Mouse (Mus musculus): Measurements from ENCODE around the gene Noc2l. TPM values are rescaled to one million over a fixed set of nuclear protein-coding genes. Genes with fewer than 3 reads are reported as not detected.

Gene Noc2l
- polyA plus RNA-seq, 1 experiment: not detected

- TF ChIP-seq CTCF (IDR thresholded peaks at IDR 0.05; ENCODE audit: insufficient read depth, low read depth, low read length): no peak
- TF ChIP-seq POLR2A (IDR thresholded peaks at IDR 0.05; ENCODE audit: insufficient read depth, low read depth, low read length): no peak
- Histone ChIP-seq H3K4me1 (ENCODE audit: control insufficient read depth, insufficient read depth, low read length) (peaks cover 8% of the 10 kb centered on the region), H3K4me3 (ENCODE audit: insufficient read depth, low read depth, low read length) (peak overlapping the region; percentile 26; the same call in 1 of the 2 replicates), H3K27ac (ENCODE audit: insufficient read depth, low read depth, low read length) (no peak overlapping the region)
- WGBS: 11% methylated on average over 30 of the region's 30 CpGs
Measured at GRCm38 (mm10) chr4:156254361-156255077, 18.7 kb downstream of the Noc2l start.

- 45% methylated on average over 26 of the region's 26 CpGs for WGBS
- Histone ChIP-seq H3K27ac (ENCODE audit: insufficient read depth, low read depth, low read length) (no peak within 1 kb of the TSS), H3K4me1 (ENCODE audit: control insufficient read depth, insufficient read depth, low read length) (peaks cover 4% of the 10 kb centered on the region), H3K4me3 (ENCODE audit: insufficient read depth, low read depth, low read length) (no peak within 1 kb of the TSS)
- no peak for TF ChIP-seq POLR2A (IDR thresholded peaks at IDR 0.05; ENCODE audit: insufficient read depth, low read depth, low read length)
- TF ChIP-seq CTCF (IDR thresholded peaks at IDR 0.05; ENCODE audit: insufficient read depth, low read depth, low read length): no peak
Measured at GRCm38 (mm10) chr4:156255078-156255839, 19.4 kb downstream of the Noc2l start, which contains the start of gene Samd11. Samd11 (minus strand) TSS chr4:156255657.

Other genes starting within 250 kb of the Noc2l start
- not detected in 2 replicates for gene B3galt6, start 243.4 kb upstream of the Noc2l start, polyA plus RNA-seq (2012; ENCODE audit: insufficient read depth, insufficient read length, low replicate concordance, missing spikeins)
- 218 TPM in 1 of 2 replicates, not detected in the other for gene Sdf4, start 243.1 kb upstream of the Noc2l start, polyA plus RNA-seq (2012; ENCODE audit: insufficient read depth, insufficient read length, low replicate concordance, missing spikeins)
- not detected in 2 replicates for gene Tnfrsf4, start 222.2 kb upstream of the Noc2l start, polyA plus RNA-seq (2012; ENCODE audit: insufficient read depth, insufficient read length, low replicate concordance, missing spikeins)
- not detected in 2 replicates for gene Tnfrsf18, start 209.8 kb upstream of the Noc2l start, polyA plus RNA-seq (2012; ENCODE audit: insufficient read depth, insufficient read length, low replicate concordance, missing spikeins)
- not detected in 2 replicates for gene Ttll10, start 176.6 kb upstream of the Noc2l start, polyA plus RNA-seq (2012; ENCODE audit: insufficient read depth, insufficient read length, low replicate concordance, missing spikeins)
- not detected in 2 replicates for gene 9430015G10Rik, start 126.0 kb upstream of the Noc2l start, polyA plus RNA-seq (2012; ENCODE audit: insufficient read depth, insufficient read length, low replicate concordance, missing spikeins)
- gene Rnf223, start 105.5 kb upstream of the Noc2l start, polyA plus RNA-seq (2012; ENCODE audit: insufficient read depth, insufficient read length, low replicate concordance, missing spikeins): not detected in 2 replicates
- gene Agrn, start 38.5 kb upstream of the Noc2l start, polyA plus RNA-seq (2012; ENCODE audit: insufficient read depth, insufficient read length, low replicate concordance, missing spikeins): not detected in 2 replicates
- gene Isg15, start 35.2 kb upstream of the Noc2l start, polyA plus RNA-seq (2012; ENCODE audit: insufficient read depth, insufficient read length, low replicate concordance, missing spikeins): not detected in 2 replicates
- gene AW011738, start 32.7 kb upstream of the Noc2l start, polyA plus RNA-seq (2012; ENCODE audit: insufficient read depth, insufficient read length, low replicate concordance, missing spikeins): not detected in 2 replicates
- not detected in 2 replicates for gene Perm1, start 20.1 kb upstream of the Noc2l start, polyA plus RNA-seq (2012; ENCODE audit: insufficient read depth, insufficient read length, low replicate concordance, missing spikeins)
- 117 TPM in 1 of 2 replicates, not detected in the other for gene Plekhn1, start 1.2 kb upstream of the Noc2l start, polyA plus RNA-seq (2012; ENCODE audit: insufficient read depth, insufficient read length, low replicate concordance, missing spikeins)
- gene Samd11, start 19.6 kb downstream of the Noc2l start, polyA plus RNA-seq (2012; ENCODE audit: insufficient read depth, insufficient read length, low replicate concordance, missing spikeins): not detected in 2 replicates
- not detected in 2 replicates for gene Vmn2r-ps159, start 95.1 kb downstream of the Noc2l start, polyA plus RNA-seq (2012; ENCODE audit: insufficient read depth, insufficient read length, low replicate concordance, missing spikeins)